Mouse (Mus musculus) midbrain, embryonic 16.5 days (tissue): ENCODE measurements around the gene Ube2v1. TPM values are rescaled to one million over a fixed set of nuclear protein-coding genes. Genes with fewer than 3 reads are reported as not detected.

ENCODE experiments used
- ATAC-seq: fragments of 200-750 bp; cut with Nextera tagmentation; 2 replicates; pipeline ENCODE4 v1.8.0; 2017; ENCODE audit warnings: moderate TSS enrichment
- H3K27ac ChIP-seq: fragments of 300-500 bp; sonication (generic); 2 replicates; pipeline ENCODE4 v1.5.1; 2014; ENCODE audit warnings: mild to moderate bottlenecking, low read length, mixed read lengths
- H3K27me3 ChIP-seq: fragments of 300-500 bp; sonication (generic); 2 replicates; pipeline ENCODE4 v1.6.1; 2014; ENCODE audit warnings: low read depth, low read length, mixed read lengths; ENCODE audit not compliant: control insufficient read depth, insufficient read depth
- H3K36me3 ChIP-seq: fragments of 300-500 bp; sonication (generic); 2 replicates; pipeline ENCODE4 v1.6.1; 2014; ENCODE audit warnings: mild to moderate bottlenecking, low read length, moderate library complexity, mixed read lengths; ENCODE audit not compliant: control insufficient read depth, insufficient read depth
- H3K4me1 ChIP-seq: fragments of 300-500 bp; sonication (generic); 2 replicates; pipeline ENCODE4 v1.6.1; 2014; ENCODE audit warnings: mild to moderate bottlenecking, low read length, mixed read lengths; ENCODE audit not compliant: control insufficient read depth, insufficient read depth
- H3K4me2 ChIP-seq: fragments of 300-500 bp; sonication (generic); 2 replicates; pipeline ENCODE4 v1.6.1; 2014; ENCODE audit warnings: mild to moderate bottlenecking, low read length, mixed read lengths
- H3K4me3 ChIP-seq: fragments of 300-500 bp; sonication (generic); 2 replicates; pipeline ENCODE4 v1.5.1; 2014; ENCODE audit warnings: low read depth, mild to moderate bottlenecking, low read length, moderate library complexity, mixed read lengths
- H3K9ac ChIP-seq: fragments of 300-500 bp; sonication (generic); 2 replicates; pipeline ENCODE4 v1.6.1; 2014; ENCODE audit warnings: low read depth, low read length, mixed read lengths
- H3K9me3 ChIP-seq: fragments of 300-500 bp; sonication (generic); replicated peaks from 2 replicates; pipeline ENCODE4 v1.6.1; 2014; ENCODE audit warnings: mild to moderate bottlenecking, low read length, mixed read lengths; ENCODE audit not compliant: control insufficient read depth, poor library complexity, severe bottlenecking
- WGBS: fragments of 180-500 bp; shearing (Covaris S2); extraction: QIAGEN DNeasy Blood & Tissue Kit; methylation state at CpG from one replicate; pipeline ENCODE4 v1.1.7; 2014; 5-methylcytosine and 5-hydroxymethylcytosine counted together
- polyA plus RNA-seq: library from polyadenylated mRNA; unstranded; fragments of >200 nt; fragmentation: Nextera tagmentation; extraction: Ambion mirVana; gene quantifications from 2 replicates; pipeline ENCODE4 v1.2.1, GENCODE M21; 2015

Ube2v1 gene
- polyA plus RNA-seq, 1 experiment from 2014 or later = 344 TPM

- no peak for ATAC-seq
- 73% methylated on average over 9 of the region's 9 CpGs for WGBS
- no peaks in the 10 kb centered on the region for H3K4me1 ChIP-seq
These were observed 54.6 kb downstream of the Ube2v1 start for GRCm38 (mm10) chr2:167577186-167577785.

GRCm38 (mm10) chr2:167576121-167576620 lies 55.7 kb downstream of the Ube2v1 start:
- Histone ChIP-seq H3K4me2 (no peak overlapping the region), H3K4me3 (no peak overlapping the region), H3K4me1 (no peaks in the 10 kb centered on the region), H3K27me3 (no peaks in the 10 kb centered on the region), H3K27ac (no peak overlapping the region), H3K9me3 (no peaks in the 10 kb centered on the region), H3K36me3 (no peaks in the 10 kb centered on the region), H3K9ac (no peak overlapping the region)
- 85% methylated on average over 8 of the region's 8 CpGs for WGBS
- ATAC-seq = no peak

More at GRCm38 (mm10) chr2:167577186-167577785, 54.6 kb downstream of the Ube2v1 start:
- no peaks in the 10 kb centered on the region for H3K36me3 ChIP-seq
- no peaks in the 10 kb centered on the region for H3K9me3 ChIP-seq
- no peak overlapping the region for H3K27ac ChIP-seq
- no peaks in the 10 kb centered on the region for H3K27me3 ChIP-seq
- H3K4me2 ChIP-seq = no peak overlapping the region
- H3K4me3 ChIP-seq = no peak overlapping the region
- no peak overlapping the region for H3K9ac ChIP-seq

GRCm38 (mm10) chr2:167575581-167575980 lies 56.3 kb downstream of the Ube2v1 start:
- Histone ChIP-seq H3K4me3 (no peak overlapping the region), H3K4me2 (no peak overlapping the region), H3K9ac (no peak overlapping the region), H3K9me3 (no peaks in the 10 kb centered on the region), H3K36me3 (no peaks in the 10 kb centered on the region), H3K27ac (no peak overlapping the region), H3K4me1 (no peaks in the 10 kb centered on the region), H3K27me3 (no peaks in the 10 kb centered on the region)
- ATAC-seq = no peak
- 88% methylated on average over 7 of the region's 7 CpGs for WGBS

GRCm38 (mm10) chr2:167574814-167575213 lies 57.1 kb downstream of the Ube2v1 start:
- ATAC-seq = no peak
- 68% methylated on average over 9 of the region's 9 CpGs for WGBS
- H3K9ac ChIP-seq = no peak overlapping the region
- no peaks in the 10 kb centered on the region for H3K27me3 ChIP-seq
- no peak overlapping the region for H3K4me3 ChIP-seq
- no peak overlapping the region for H3K4me2 ChIP-seq
- no peaks in the 10 kb centered on the region for H3K36me3 ChIP-seq
- H3K4me1 ChIP-seq = no peaks in the 10 kb centered on the region
- no peaks in the 10 kb centered on the region for H3K9me3 ChIP-seq
- H3K27ac ChIP-seq = no peak overlapping the region

GRCm38 (mm10) chr2:167571442-167572220 lies 60.3 kb downstream of the Ube2v1 start:
- no peaks in the 10 kb centered on the region for H3K27me3 ChIP-seq
- no peak overlapping the region for H3K9ac ChIP-seq
- no peak overlapping the region for H3K27ac ChIP-seq
- 91% methylated on average over 18 of the region's 18 CpGs for WGBS
- H3K36me3 ChIP-seq = no peaks in the 10 kb centered on the region
- no peak for ATAC-seq
- no peaks in the 10 kb centered on the region for H3K4me1 ChIP-seq
- no peaks in the 10 kb centered on the region for H3K9me3 ChIP-seq
- no peak overlapping the region for H3K4me2 ChIP-seq
- H3K4me3 ChIP-seq = no peak overlapping the region

- Histone ChIP-seq H3K4me3 (no peak overlapping the region), H3K9ac (no peak overlapping the region), H3K36me3 (no peaks in the 10 kb centered on the region), H3K9me3 (no peaks in the 10 kb centered on the region), H3K27me3 (no peaks in the 10 kb centered on the region), H3K27ac (no peak overlapping the region), H3K4me2 (no peak overlapping the region), H3K4me1 (no peaks in the 10 kb centered on the region)
- WGBS = 93% methylated on average over 6 of the region's 6 CpGs
- no peak for ATAC-seq
These were observed 61.1 kb downstream of the Ube2v1 start for GRCm38 (mm10) chr2:167570815-167571214.

GRCm38 (mm10) chr2:167569934-167570651 lies 61.8 kb downstream of the Ube2v1 start:
- H3K27me3 ChIP-seq = no peaks in the 10 kb centered on the region
- no peaks in the 10 kb centered on the region for H3K9me3 ChIP-seq
- H3K4me2 ChIP-seq = no peak overlapping the region
- no peak overlapping the region for H3K4me3 ChIP-seq
- no peak for ATAC-seq
- H3K4me1 ChIP-seq = no peaks in the 10 kb centered on the region
- no peak overlapping the region for H3K27ac ChIP-seq
- 71% methylated on average over 13 of the region's 13 CpGs for WGBS
- H3K36me3 ChIP-seq = no peaks in the 10 kb centered on the region
- H3K9ac ChIP-seq = no peak overlapping the region

GRCm38 (mm10) chr2:167568112-167568511 lies 63.8 kb downstream of the Ube2v1 start:
- H3K27ac ChIP-seq = no peak overlapping the region
- no peaks in the 10 kb centered on the region for H3K9me3 ChIP-seq
- no peak for ATAC-seq
- WGBS = 84% methylated on average over 9 of the region's 9 CpGs
- H3K4me3 ChIP-seq = no peak overlapping the region
- no peak overlapping the region for H3K9ac ChIP-seq
- H3K4me2 ChIP-seq = no peak overlapping the region
- H3K36me3 ChIP-seq = no peaks in the 10 kb centered on the region
- H3K4me1 ChIP-seq = no peaks in the 10 kb centered on the region
- H3K27me3 ChIP-seq = no peaks in the 10 kb centered on the region

- Histone ChIP-seq H3K4me2 (peak overlapping the region; percentile 27; the same call in 1 of the 2 replicates), H3K27ac (no peak overlapping the region), H3K36me3 (no peaks in the 10 kb centered on the region), H3K4me3 (no peak overlapping the region), H3K27me3 (no peaks in the 10 kb centered on the region), H3K4me1 (no peaks in the 10 kb centered on the region), H3K9ac (no peak overlapping the region), H3K9me3 (no peaks in the 10 kb centered on the region)
- WGBS = 20% methylated on average over 19 of the region's 19 CpGs
- ATAC-seq = no peak
These were observed 66.2 kb downstream of the Ube2v1 start for GRCm38 (mm10) chr2:167565682-167566081.
